Mouse (Mus musculus) MN1 (cell line): ENCODE results near the gene Cdk14.

Experiments
- DNase-seq: peaks from one replicate; pipeline ENCODE4 v3.0.0-alpha.2; 2016; ENCODE audit warnings: low spot score

Cdk14 gene

DNA sequence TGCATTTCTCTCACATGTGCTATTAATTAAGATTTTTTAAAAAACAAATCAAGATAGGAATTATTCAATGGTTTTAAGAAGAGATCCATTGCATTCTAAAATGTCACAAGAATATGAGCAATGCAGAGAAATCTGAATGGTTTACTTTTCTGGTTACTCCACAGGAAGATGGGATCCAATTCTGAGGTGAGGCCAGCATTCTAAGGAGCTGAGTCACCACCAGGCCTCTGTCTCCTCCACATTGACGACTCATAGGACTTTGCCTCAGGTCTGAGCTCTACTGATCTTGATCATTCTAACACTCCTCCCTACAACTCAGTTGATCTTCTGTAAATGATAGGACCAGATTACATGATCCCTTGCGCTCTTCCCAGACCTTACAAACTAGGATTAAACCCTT is 239.4 kb downstream of the Cdk14 start:
- DNase-seq: peak; percentile 8

DNA sequence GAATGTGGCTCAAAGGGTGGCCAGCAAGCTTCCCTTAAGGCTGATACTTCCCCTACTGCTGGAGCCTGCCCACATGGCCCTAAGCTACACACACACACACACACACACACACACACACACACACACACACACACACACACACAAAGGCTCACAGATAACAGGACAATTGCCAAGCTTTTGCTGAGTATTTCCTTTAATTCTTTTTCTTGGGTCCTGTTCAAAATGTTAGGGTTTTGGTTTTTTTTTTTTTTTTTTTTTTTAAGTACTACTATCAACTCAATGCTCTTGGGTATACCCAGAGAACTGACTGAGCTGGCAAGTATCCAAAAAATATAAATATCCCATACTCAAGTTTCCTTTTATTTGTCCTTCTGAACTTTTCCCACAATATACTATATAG is 239.8 kb downstream of the Cdk14 start:
- no peak for DNase-seq

DNA sequence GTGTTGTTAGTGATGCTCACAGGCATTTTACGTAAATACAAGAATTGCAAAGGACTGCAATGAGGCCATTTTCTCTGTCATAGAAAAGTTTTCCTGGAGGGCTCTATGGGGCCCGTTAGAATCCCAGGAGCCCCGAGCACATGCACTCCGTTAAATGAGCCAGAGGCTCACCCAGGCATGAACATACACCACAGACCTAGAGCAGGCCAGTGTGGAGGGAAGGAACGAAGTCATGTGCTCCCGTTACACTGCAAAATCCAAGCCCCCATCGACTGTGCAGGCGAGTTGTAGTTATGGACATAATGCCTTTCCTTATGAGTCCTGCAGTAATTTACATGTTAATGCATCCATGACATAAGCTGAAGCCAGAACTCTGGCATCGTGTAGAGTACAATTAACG is 244.1 kb downstream of the Cdk14 start:
- no peak for DNase-seq

DNA sequence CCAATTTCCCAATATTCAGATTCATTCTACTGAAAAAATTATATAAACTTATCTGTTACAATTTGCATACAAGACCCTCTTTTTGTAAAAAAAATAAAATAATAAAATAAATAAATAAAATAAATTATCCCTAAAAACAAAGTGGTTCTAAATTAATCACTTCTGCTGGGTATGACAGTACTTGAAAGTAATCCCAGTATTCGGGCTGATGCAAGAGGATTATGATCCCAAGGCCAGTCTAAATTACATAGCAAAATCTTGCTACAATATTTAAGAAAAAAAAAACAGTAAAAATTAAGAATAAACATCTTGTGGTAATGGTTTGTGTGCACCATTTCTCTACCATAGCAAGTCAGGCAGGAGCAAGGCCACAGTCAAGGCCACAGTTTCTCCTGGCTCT is 244.5 kb downstream of the Cdk14 start:
- DNase-seq: no peak

DNA sequence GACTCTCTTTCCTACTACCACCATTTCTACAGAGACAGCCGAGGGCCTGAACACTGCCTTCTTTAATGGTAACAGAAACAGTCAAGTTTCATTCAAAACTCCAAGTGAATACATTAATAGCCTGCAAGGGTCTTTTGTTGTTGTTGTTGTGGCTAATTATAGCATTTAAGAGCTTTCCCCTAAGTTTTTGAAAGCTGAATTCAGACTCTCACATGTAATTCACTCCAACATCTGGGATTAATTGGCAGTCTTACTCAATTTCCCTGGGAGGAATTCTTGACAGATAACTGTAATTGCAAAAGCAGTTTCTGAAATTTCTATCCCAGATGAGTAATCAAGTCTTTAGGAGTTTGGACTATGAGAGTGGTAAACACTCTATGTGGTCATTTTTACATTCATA is 245.0 kb downstream of the Cdk14 start:
- DNase-seq: no peak

DNA sequence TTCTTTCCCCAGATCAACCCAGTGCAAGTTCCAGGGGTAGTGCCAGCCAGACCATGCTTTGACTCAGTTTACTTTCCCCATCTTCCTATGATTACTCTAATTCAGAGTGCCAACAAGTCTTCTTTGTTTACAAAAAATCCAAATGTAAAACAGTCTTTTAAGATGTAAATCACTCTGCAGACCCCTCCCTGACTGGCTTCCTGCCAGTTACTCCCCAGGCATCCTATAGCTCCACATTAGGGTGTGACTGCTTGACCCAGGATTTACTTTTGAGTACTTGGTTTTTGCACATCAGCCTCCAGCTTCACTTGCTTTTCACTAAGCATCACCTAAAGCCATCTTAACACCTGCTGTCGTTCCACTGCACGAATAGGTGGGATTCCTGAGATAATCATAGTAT is 254.0 kb downstream of the Cdk14 start:
- no peak for DNase-seq

DNA sequence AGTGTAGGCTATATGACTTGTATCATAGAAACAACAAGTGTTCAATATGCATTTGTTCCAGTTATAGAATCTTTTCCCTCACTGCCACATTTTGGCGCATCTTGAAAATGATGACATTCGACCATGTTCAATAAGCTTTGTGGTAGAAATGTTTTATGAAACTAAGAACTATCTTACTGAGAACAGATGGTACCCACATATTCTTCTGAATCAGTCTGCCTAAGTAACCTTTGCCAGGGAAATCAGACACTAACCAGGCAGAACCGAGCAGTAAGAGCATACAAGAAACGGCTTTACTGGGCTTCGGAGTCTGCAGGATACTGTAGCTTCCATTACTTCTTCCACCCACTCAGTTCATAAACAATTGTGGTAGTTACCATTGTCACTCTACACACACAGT is 255.8 kb downstream of the Cdk14 start:
- DNase-seq: no peak

DNA sequence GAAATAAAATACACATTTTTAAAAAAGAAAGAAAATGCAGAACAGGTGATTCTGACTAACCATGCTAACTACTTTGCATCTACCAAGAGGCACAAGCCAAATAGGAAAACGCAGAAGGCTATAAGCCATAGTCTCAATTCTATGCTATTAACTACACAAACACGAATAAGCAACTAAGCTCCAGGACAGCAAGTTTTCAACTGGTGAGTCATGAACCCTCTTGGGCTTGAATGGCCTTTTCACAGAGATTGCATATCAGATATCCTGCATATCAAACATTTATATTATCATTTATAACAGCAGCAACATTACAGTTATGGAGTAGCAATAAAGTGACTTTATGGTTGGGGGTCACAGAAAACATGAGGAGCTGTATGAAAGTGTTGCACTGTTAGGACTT is 256.3 kb downstream of the Cdk14 start:
- no peak for DNase-seq

DNA sequence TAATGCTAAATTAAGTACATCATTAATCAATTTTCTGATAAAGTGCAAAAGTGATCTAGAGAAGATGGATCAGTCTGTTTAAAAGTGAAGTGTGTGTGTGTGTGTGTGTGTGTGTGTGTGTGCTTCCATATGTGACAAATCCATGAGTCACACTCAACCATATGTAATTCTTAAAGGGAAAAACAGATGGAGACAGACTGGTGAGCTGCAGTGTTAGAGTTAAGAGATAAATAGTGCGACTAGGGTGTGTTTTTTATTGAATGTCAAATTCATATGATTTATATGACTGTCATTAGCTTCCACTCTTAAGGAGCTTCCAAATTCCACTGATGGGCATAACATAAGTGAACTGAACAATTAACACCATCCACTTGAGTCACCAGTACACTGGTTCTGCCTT is 260.6 kb downstream of the Cdk14 start:
- DNase-seq: no peak

DNA sequence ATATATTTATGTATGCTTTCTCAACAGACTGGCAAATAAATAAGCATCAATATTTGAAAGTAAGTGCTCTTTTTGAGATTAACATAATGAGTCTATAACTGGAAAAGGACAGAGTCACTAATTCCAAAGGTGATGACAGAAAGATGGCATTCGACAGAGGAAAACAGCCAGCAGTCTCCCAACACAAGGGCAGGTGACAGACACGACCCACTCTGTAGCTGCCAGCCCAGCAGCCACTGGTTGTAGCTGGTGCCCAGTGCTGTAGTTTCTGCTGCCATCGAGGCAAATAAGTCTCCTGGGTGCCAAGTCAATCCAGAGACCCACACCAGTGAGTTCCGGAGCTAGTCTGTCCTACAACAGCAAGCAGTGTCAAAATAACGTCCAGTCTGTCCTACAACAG is 280.3 kb downstream of the Cdk14 start:
- DNase-seq: no peak

DNA sequence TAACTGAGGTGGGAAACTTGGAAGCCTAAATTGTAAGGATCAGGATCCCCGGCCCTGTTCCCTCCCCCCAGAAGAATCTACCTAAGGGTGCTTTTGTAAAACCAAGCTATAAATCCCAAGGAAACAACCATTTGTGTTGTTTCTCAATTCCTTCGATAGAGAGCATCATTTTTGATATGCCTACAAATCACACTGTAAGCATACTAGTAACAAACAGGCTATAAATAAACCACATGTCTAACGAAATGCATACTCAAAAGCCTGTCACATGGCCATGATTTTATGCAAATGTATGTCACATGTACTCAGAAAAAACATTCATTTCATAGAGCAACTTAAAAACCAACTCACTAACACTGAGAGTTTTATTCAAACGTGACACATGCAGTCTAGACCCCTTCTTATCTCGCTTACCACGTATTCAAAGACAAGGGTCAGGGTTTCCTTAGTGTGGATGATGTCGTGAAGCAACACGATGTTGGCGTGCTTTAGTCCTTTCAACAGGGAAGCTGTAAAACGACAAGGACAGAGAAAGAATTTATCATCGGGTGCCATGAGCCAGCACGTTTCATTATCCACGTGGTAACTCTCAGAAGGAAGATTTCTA is 285.1 kb downstream of the Cdk14 start:
- no peak for DNase-seq

DNA sequence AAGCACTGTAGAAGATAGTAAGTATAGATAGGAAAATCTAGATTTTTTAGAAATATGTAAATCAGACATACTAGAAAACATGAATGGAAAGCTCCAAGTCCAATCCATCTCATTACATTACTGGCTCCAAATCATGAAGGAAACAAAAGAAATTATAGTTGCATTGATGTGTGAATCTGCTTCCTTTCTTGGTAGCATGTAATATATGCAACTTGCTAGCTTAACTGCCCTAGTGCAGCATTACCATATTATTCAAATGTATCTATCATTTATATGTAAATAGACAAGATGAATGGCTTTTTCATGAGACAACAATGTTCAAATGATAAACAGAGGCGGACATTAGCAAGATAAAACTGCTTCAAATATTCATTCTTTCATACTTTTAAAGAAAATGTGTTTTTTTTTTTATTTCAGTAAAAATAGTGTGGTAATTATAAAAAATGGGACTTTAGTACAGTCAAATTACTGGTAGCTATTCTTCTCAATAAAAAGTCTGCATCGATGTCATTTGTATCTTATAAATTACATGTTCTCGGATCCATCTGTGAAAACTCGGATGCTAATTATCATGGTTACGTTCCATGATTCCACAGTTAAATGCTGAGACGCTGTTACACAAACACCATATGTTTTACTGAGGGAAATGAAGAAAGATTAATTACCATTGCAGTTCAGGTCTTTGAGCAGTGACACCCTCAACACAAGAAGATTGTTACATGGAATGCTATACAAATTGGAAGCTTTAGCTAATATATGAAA is 285.8 kb downstream of the Cdk14 start:
- no peak for DNase-seq

DNA sequence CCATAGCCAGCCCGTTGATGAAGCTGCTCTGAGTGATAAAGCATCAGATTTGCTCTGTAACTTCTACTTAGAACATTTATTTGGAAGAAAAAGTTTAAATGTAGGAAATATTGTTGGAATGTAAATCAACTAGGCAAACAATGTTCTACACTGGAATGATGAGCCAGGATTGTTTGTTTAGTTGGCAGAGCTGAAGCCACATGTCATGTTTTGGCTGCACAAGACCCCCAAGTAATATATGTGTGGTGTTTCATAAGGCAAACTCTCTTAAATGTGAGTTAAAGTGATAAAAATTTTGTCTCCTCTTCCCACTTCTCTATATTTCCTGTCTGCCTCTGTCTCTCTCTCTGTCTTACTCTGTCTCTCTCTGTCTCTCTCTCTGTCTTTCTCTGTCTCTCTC is 291.3 kb downstream of the Cdk14 start:
- DNase-seq: no peak

DNA sequence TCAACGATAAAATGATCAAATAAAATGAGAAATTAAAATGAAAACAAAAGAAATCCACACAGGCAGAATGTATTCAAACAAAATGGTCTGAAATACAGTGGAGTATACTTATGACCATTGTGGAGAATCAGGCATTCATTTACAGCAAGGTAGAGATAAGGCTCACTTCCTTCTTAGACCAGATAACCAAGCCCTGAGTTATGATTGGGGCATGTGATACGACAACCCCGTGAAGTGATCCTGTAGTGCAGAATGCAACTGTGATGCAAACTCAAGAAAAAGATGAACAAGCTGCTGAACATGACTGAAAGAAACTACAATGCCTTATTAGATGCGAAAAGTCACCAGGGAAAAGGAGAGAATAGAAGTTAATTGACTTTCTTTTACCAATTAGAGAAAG is 295.5 kb downstream of the Cdk14 start:
- no peak for DNase-seq

DNA sequence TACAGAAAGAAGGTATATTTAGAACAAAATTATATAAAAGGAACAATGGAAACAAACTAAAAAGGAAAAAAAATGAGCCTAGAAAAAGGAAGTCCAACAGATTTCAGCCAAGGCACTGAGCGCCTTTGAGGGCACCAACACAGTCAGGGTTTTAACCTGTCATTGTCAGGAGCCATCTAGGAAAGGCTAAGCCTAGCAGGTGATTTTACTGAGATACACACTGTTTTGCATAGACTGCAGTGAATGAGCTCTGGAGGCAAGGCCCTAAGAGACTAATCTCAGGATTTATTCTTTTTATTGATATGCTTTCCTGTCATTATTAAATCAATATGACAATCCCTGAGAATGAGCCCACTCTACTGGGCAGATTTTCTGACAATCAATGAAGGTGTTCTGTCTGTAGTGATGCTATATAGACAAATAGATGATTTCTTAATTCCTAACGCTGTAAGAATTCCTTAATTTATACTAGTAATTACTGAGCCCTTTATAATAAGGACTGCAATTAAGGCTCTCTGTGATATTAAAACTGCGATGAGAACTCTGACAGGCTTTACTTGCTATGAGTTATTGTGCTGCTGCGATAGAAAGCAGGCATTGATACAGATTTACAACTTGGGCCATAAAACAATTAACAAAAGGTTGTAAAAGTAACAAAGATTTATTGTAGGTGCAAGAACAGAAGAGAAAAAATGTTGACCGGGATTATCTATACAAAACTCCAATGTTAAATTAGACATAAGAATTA is 303.2 kb downstream of the Cdk14 start:
- DNase-seq: no peak

DNA sequence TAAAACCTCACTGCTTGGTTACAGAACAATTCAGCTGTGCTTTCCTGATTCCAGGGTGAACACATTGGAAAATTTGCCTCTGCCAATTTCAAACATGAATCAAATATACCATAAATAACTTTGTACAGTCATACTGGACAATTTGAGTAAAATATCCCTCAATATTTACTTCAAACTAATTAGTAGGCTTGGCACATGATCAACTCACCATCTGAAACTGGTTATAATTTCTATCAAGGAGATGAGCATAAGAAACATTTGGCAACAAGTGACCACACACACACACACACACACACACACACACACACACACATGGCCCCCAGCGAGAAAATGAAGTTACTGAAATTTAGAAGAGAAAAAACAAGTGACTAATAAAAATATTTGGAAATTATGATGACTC is 304.6 kb downstream of the Cdk14 start:
- DNase-seq: no peak

DNA sequence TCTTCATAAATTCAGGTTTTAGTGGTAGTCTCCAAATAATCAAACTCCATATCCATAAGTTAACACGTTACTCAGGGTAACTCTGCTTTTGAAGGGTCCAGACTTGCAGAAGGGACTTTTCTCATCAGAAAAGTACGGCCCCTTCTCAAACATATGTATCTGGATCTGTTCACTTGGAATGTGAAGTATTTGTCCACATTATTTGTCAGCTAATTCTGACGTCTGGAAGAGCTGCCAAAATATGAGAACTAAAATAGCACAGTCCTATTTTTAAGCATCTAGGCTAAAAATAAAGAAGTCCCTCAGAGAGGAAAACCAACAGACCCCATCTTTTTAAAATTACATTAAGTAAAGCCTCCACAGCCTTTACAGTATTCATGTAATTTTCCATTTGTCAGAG is 310.5 kb downstream of the Cdk14 start:
- DNase-seq: no peak

DNA sequence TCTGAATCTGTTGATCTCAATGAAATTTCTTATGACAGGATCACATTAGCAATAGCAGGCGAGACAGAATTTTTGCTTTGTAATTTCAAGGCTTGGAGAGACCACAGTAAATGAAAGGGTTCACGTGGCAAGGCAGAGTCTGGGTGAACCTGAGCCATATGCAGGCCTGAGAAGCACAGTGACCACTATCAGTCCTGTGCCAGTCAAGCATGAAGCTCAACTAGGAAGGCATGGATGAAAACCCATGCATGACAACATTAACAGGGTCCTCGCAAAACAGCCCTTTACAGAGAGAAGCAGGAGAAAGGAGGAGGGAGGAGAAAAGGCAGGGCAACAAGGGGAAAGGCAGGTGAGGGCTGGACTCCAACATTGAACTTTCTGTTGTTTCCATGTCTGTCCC is 311.1 kb downstream of the Cdk14 start:
- DNase-seq: no peak

DNA sequence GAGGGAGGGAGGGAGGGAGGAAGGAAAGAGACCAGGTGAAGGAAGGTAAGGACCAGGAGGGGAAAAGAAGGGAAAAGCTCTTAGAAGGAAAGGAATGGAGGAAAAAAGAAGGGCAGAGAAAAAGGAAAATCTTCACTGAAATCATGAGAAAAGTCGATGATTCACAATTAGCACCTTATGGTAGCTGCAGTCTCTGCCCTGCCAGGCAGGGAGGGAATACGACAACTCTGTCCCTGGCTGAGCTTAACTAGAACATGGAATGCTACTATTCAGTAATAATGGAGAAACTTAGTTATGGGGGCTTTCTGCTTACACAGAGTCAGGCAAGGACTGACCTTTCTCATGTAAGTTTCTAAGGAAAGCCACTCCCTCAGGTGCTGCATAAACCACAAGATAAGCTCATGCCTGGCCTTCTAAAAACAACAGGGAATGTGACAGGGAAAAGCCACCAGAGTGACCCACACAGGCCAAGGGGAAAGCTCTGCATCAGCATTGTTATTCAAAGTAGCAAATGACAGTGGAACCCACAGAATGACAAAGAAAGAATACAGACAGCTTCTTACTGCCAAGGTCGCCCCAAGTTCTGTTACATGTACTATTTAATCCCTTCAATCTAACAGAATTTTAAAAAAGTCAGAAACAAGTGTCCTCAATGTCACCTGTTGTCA is 323.7 kb downstream of the Cdk14 start:
- peak; percentile 2 for DNase-seq

DNA sequence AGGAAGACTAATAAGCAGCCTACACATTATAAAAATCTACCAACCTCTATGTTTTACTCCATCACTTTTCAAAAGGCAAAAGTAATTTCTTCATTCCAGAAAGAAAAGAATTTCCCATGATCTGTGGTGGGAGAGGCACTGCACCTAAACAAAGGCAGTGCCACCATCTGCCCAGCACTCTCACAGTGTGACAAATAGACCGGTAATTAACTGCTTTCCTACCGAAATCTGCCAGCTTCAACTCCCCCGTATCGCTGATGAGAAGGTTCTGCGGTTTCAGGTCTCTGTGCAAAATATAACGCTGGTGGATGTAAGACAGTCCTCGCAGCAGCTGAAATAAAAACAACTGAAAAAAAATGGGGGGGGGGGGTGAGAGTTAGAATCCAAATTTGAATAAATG is 327.4 kb downstream of the Cdk14 start:
- no peak for DNase-seq

DNA sequence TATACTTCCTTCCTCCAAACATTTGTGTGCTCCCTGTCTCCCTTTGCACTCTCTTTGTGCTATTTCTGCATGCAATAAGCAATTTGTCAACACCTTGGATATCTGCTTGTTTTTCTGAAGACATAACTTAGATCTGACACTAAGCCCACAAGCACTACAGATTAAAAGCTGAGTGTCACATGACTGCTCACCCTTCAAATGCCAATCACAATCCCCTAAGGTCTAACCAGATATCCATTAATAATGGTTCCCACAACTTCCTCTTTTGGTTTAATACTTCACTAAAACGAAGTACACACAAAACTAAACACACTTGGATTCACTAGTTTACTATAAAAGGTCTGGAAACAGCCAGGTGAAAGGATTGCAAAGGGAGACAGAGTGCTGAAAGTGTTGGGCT is 348.6 kb downstream of the Cdk14 start:
- no peak for DNase-seq

DNA sequence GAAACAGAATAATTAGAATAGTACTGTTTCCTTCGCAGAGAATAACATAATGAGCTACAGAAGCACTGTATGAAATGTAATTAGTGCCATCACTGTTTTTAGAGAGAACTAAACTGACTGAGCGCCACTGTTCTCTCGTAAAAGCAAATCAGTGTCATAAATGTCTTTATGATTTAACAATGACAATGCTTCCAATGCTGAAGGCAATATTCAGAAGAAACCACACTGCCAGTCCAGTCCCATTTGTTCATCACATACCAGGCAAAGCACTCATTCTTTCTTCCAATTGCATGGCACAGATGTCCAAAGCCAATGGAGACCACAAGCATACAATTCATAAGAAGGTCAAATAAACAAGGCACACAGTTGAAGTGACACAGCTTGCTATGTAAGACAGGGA is 355.4 kb downstream of the Cdk14 start:
- DNase-seq: no peak
